Mouse (Mus musculus) hindbrain, embryonic 12.5 days (tissue): Measurements from ENCODE around the gene Tenm3. TPM values are rescaled to one million over a fixed set of nuclear protein-coding genes. Genes with fewer than 3 reads are reported as not detected.

Source experiments
- ATAC-seq: fragments of 200-750 bp; cut with Nextera tagmentation; 2 replicates; pipeline ENCODE4 v1.8.0; 2017; ENCODE audit warnings: moderate TSS enrichment; ENCODE audit not compliant: low FRiP score
- H3K27ac ChIP-seq: fragments of 300-500 bp; sonication (generic); 2 replicates; pipeline ENCODE4 v1.5.1; 2016; ENCODE audit warnings: mild to moderate bottlenecking
- H3K27me3 ChIP-seq: fragments of 300-500 bp; sonication (generic); 2 replicates; pipeline ENCODE4 v1.6.1; 2016; ENCODE audit warnings: mild to moderate bottlenecking
- H3K36me3 ChIP-seq: fragments of 300-500 bp; sonication (generic); 2 replicates; pipeline ENCODE4 v1.6.1; 2016; ENCODE audit warnings: mild to moderate bottlenecking
- H3K4me1 ChIP-seq: fragments of 300-500 bp; sonication (generic); 2 replicates; pipeline ENCODE4 v1.6.1; 2016
- H3K4me2 ChIP-seq: fragments of 300-500 bp; sonication (generic); replicated peaks from 2 replicates; pipeline ENCODE4 v1.6.1; 2016; ENCODE audit warnings: mild to moderate bottlenecking
- H3K4me3 ChIP-seq: fragments of 300-500 bp; sonication (generic); 2 replicates; pipeline ENCODE4 v1.5.1; 2016; ENCODE audit warnings: mild to moderate bottlenecking
- H3K9ac ChIP-seq: fragments of 300-500 bp; sonication (generic); 2 replicates; pipeline ENCODE4 v1.6.1; 2016; ENCODE audit warnings: mild to moderate bottlenecking, moderate library complexity
- H3K9me3 ChIP-seq: fragments of 300-500 bp; sonication (generic); replicated peaks from 2 replicates; pipeline ENCODE4 v1.6.1; 2016; ENCODE audit warnings: mild to moderate bottlenecking
- WGBS: fragments of 180-500 bp; shearing (Covaris S2); methylation state at CpG from one replicate; pipeline ENCODE4 v1.1.7; 2016; 5-methylcytosine and 5-hydroxymethylcytosine counted together
- polyA plus RNA-seq: library from polyadenylated mRNA; unstranded; fragments of >200 nt; fragmentation: Nextera tagmentation; extraction: Ambion mirVana; gene quantifications from 2 replicates; pipeline ENCODE4 v1.2.1, GENCODE M21; 2016

Gene Tenm3
- polyA plus RNA-seq, 1 experiment from 2014 or later, result 52.8 TPM

DNA sequence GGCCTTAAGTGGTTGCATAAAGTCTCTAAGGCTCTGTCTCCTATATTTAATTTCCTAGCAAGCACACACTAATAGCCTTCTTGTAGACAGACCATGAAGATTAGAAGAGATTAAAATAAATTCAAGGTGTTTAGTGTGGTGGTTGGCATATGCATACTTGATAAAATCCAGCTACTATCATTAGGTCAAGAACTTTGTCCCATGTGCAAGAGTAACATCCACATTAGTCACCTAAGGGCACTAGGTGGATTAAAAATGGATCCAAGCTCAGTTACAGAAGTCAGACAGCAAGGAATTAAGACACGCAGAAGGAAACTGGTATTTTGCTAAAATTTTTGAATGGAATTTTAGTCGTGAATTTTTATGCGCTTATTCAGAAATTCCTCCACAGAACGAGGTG, 155.0 kb downstream of the Tenm3 start:
- Histone ChIP-seq H3K4me2 (no peak overlapping the region), H3K27ac (no peak overlapping the region), H3K9ac (no peak overlapping the region), H3K27me3 (no peaks in the 10 kb centered on the region), H3K4me1 (no peaks in the 10 kb centered on the region), H3K9me3 (no peaks in the 10 kb centered on the region), H3K36me3 (no peaks in the 10 kb centered on the region), H3K4me3 (no peak overlapping the region)
- no peak for ATAC-seq
- WGBS, result 89% methylated on average over 4 of the region's 4 CpGs

GRCm38 (mm10) chr8:48688188-48688587, 155.6 kb downstream of the Tenm3 start:
- 77% methylated on average over 9 of the region's 9 CpGs for WGBS
- H3K27ac ChIP-seq, result no peak overlapping the region

GRCm38 (mm10) chr8:48673476-48673875, 170.3 kb downstream of the Tenm3 start:
- no peak overlapping the region for H3K4me2 ChIP-seq
- no peaks in the 10 kb centered on the region for H3K27me3 ChIP-seq
- H3K27ac ChIP-seq, result no peak overlapping the region
- no peaks in the 10 kb centered on the region for H3K9me3 ChIP-seq
- no peak overlapping the region for H3K9ac ChIP-seq
- WGBS, result 90% methylated on average over 2 of the region's 2 CpGs
- no peak for ATAC-seq
- H3K36me3 ChIP-seq, result no peaks in the 10 kb centered on the region
- H3K4me3 ChIP-seq, result no peak overlapping the region
- H3K4me1 ChIP-seq, result no peaks in the 10 kb centered on the region

More at GRCm38 (mm10) chr8:48688188-48688587, 155.6 kb downstream of the Tenm3 start:
- ATAC-seq, result no peak
- H3K9me3 ChIP-seq, result no peaks in the 10 kb centered on the region
- H3K4me3 ChIP-seq, result no peak overlapping the region
- H3K4me1 ChIP-seq, result no peaks in the 10 kb centered on the region
- H3K4me2 ChIP-seq, result no peak overlapping the region
- no peak overlapping the region for H3K9ac ChIP-seq
- H3K36me3 ChIP-seq, result no peaks in the 10 kb centered on the region
- H3K27me3 ChIP-seq, result no peaks in the 10 kb centered on the region

DNA sequence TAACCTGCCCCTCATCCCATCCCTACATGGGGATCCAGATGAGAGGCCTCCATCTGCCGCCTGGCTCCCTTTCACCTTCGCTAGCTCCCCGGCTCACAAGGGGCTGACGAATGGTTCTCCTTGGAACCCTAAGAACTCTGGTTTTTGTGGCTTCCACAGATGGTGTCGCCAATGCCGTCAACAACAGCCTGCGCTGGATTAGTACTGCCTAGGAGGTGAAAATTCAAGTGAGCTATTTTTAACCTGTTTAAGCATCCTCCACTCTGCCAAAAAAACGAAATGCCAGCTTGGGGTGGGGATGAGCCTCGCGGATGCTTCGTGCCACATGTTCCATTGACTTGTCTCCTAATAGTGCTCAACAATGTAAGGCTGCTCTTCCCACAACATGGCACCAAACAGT, 171.3 kb downstream of the Tenm3 start:
- no peak overlapping the region for H3K9ac ChIP-seq
- no peaks in the 10 kb centered on the region for H3K4me1 ChIP-seq
- H3K9me3 ChIP-seq, result no peaks in the 10 kb centered on the region
- 94% methylated on average over 11 of the region's 11 CpGs for WGBS
- H3K36me3 ChIP-seq, result no peaks in the 10 kb centered on the region
- no peak for ATAC-seq
- no peak overlapping the region for H3K4me2 ChIP-seq
- no peak overlapping the region for H3K4me3 ChIP-seq
- no peaks in the 10 kb centered on the region for H3K27me3 ChIP-seq
- no peak overlapping the region for H3K27ac ChIP-seq

DNA sequence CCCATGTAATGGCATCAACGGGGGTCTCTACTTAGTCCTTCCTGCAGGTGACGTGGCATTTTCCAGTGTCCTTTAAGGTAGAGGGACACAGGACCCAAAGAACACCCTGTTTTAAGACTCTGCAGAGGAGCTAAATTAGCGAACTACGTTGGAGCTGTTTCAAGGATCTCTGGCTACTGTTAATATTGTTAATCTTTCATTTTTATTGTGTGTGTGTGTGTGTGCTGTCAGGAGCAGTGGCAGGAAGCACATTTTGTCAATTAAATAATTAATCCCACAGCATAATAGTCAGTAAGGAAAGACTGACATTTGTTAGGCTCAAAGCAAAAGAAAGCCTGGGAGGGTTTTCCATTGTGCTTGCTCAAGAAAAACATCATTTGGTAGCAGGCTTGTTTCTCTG, 172.4 kb downstream of the Tenm3 start:
- 82% methylated on average over 4 of the region's 4 CpGs for WGBS
- H3K9ac ChIP-seq, result no peak overlapping the region
- no peak overlapping the region for H3K27ac ChIP-seq
- H3K27me3 ChIP-seq, result no peaks in the 10 kb centered on the region
- no peaks in the 10 kb centered on the region for H3K9me3 ChIP-seq
- no peaks in the 10 kb centered on the region for H3K36me3 ChIP-seq
- ATAC-seq, result no peak
- H3K4me2 ChIP-seq, result no peak overlapping the region
- H3K4me3 ChIP-seq, result no peak overlapping the region
- no peaks in the 10 kb centered on the region for H3K4me1 ChIP-seq

DNA sequence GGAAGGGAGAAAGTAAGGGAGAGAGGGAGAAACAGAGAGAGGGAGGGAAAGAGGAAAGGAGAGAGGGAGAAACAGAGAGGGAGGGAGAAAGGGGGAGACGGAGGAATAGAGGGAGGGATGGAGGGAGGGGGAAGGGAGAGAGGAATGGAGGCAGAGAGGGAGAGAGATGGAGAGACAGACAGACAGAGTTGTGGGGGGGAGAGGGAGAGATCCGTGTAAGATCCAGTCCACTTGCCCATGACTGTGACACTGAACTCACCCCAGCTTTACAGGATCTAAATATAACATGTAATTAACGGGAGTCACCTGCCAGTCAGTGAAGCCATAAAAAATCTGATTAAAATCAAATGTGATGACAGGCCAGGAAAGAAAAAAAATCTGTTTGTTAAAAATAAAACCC, 172.9 kb downstream of the Tenm3 start:
- Histone ChIP-seq H3K27ac (no peak overlapping the region), H3K9me3 (no peaks in the 10 kb centered on the region)

DNA sequence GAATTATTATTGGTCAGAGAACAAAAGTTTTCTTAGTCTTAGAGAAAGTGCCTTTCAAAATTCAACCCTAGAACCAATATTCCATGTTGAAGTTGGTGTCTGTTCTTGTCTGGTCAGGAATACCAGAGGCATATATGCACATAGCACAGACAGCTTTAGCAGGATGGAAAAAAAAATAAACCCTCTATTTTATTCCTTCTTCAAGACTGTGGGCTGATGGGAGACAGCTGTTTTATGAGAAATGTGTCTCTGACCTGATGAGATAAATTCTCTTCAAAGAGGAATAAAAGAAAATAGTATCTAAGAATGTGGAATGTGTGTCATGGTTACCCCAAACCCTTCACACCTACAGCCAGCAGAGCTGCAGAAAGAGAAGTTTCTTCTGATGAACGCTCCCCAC, 173.4 kb downstream of the Tenm3 start:
- no peaks in the 10 kb centered on the region for H3K4me1 ChIP-seq
- 66% methylated on average over 1 of the region's 1 CpGs for WGBS
- no peak overlapping the region for H3K4me3 ChIP-seq
- no peak for ATAC-seq
- H3K27ac ChIP-seq, result no peak overlapping the region
- no peak overlapping the region for H3K9ac ChIP-seq
- no peak overlapping the region for H3K4me2 ChIP-seq
- H3K36me3 ChIP-seq, result no peaks in the 10 kb centered on the region
- no peaks in the 10 kb centered on the region for H3K9me3 ChIP-seq
- H3K27me3 ChIP-seq, result no peaks in the 10 kb centered on the region

More for the DNA sequence above, 172.9 kb downstream of the Tenm3 start:
- H3K27me3 ChIP-seq, result no peaks in the 10 kb centered on the region
- 65% methylated on average over 3 of the region's 3 CpGs for WGBS
- no peak overlapping the region for H3K4me2 ChIP-seq
- no peaks in the 10 kb centered on the region for H3K4me1 ChIP-seq
- no peak for ATAC-seq
- no peak overlapping the region for H3K9ac ChIP-seq
- H3K4me3 ChIP-seq, result no peak overlapping the region
- H3K36me3 ChIP-seq, result no peaks in the 10 kb centered on the region

GRCm38 (mm10) chr8:48665193-48665592, 178.6 kb downstream of the Tenm3 start:
- ATAC-seq, result no peak
- Histone ChIP-seq H3K4me3 (no peak overlapping the region), H3K4me2 (no peak overlapping the region), H3K4me1 (no peaks in the 10 kb centered on the region), H3K27ac (no peak overlapping the region), H3K9me3 (no peaks in the 10 kb centered on the region), H3K9ac (no peak overlapping the region), H3K36me3 (no peaks in the 10 kb centered on the region), H3K27me3 (no peaks in the 10 kb centered on the region)
- 86% methylated on average over 3 of the region's 3 CpGs for WGBS

GRCm38 (mm10) chr8:48659226-48659625, 184.5 kb downstream of the Tenm3 start:
- H3K4me2 ChIP-seq, result no peak overlapping the region
- H3K9me3 ChIP-seq, result no peaks in the 10 kb centered on the region
- WGBS, result 79% methylated on average over 1 of the region's 1 CpGs
- no peaks in the 10 kb centered on the region for H3K36me3 ChIP-seq
- no peak overlapping the region for H3K4me3 ChIP-seq
- no peak overlapping the region for H3K9ac ChIP-seq
- H3K27ac ChIP-seq, result no peak overlapping the region
- no peaks in the 10 kb centered on the region for H3K4me1 ChIP-seq
- H3K27me3 ChIP-seq, result no peaks in the 10 kb centered on the region
- ATAC-seq, result no peak

DNA sequence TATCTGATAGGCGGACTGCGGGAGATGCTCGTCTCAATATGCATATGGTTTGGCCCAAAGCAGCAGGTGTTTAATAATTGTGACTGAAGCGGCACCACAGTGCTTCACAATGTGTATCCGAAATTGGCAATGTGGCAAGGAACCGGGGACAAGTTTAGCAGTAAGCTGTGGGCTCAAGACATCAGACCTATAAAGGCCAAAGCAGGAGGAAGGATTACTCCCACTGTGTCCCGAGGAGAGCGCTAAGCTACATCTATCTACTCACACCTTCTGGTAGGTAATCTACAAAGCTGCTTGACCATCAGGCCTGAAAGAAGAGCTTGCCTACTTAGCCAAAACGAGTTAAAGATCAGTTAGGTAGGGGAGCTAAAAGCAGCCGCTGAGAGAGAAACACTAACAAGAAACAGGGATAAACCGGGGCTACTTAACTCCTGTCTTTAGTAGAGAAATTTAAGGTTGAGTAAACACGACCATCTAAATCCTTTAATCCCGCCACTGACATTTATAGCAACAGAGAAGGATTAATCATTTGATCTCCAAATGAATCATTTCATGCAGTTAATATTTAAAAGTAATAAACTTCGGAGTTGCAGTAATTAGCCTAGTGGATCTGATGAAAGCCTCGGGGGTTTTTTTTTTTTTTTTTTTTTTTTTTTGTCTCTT, 188.2 kb downstream of the Tenm3 start:
- Histone ChIP-seq H3K4me1 (no peaks in the 10 kb centered on the region), H3K27me3 (no peaks in the 10 kb centered on the region), H3K9me3 (no peaks in the 10 kb centered on the region), H3K36me3 (no peaks in the 10 kb centered on the region), H3K9ac (no peak overlapping the region), H3K4me2 (no peak overlapping the region), H3K27ac (no peak overlapping the region), H3K4me3 (no peak overlapping the region)
- 77% methylated on average over 15 of the region's 15 CpGs for WGBS
- ATAC-seq, result no peak

DNA sequence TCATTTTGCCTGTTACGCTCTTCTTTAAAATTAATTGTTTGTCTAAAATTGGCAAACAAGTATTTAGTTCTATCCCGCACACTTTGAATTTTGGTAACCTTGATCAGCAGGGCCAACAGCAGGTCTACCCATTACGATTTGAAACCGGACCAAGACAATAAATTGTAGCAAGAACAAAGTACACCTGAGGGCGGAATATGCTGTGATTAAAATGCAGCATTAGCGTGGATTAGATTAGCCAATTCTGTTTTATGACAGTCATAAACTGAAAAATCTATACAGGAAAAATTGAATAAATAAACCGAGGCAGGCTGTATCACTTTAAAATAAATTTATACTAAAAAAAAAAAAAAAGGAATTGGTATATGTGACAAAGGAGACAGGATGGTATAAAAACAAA, 193.9 kb downstream of the Tenm3 start:
- no peak overlapping the region for H3K9ac ChIP-seq
- ATAC-seq, result no peak
- H3K36me3 ChIP-seq, result no peaks in the 10 kb centered on the region
- H3K27me3 ChIP-seq, result no peaks in the 10 kb centered on the region
- no peak overlapping the region for H3K4me2 ChIP-seq
- no peaks in the 10 kb centered on the region for H3K4me1 ChIP-seq
- 91% methylated on average over 7 of the region's 7 CpGs for WGBS
- no peak overlapping the region for H3K27ac ChIP-seq
- no peaks in the 10 kb centered on the region for H3K9me3 ChIP-seq
- H3K4me3 ChIP-seq, result no peak overlapping the region

DNA sequence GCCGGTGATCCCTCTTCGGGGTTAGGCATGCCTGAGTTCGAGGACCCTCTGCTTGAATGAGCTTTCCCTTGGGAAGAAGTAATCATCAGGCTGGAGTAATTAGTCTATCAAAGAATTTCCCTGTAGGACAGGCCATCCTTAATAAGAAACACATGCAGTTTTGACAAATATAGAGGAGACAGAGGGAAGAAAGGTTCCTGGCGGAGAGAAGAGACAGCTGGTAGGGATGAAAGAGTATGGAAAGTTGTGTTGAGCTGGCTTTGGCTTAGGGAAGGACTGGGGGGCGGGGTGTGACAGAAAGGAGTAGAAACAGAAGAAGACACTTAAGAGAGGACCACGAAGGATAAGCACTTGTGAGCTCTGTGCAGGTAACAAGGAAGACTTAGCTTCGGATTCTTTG, 194.3 kb downstream of the Tenm3 start:
- ATAC-seq, result no peak
- 80% methylated on average over 7 of the region's 7 CpGs for WGBS

DNA sequence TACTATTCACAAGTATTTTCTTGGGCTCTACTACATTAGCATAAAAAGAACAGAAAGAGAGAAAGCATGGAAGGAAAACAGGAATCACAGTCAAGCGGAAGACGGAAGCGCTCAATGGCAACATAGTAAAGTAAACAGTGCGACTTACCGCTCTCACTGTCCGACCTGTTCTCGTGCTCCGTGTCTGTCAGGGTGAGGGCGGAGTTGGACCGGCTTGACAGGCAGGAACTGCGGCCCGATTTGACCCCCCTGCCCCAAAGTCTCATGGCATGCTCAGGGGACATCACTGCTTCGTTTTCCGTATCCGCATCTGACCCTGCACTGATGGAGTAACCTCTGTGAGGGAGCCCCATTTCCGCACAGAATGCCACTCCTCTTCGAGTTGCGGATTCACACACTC, 197.6 kb downstream of the Tenm3 start:
- no peak overlapping the region for H3K27ac ChIP-seq
- no peaks in the 10 kb centered on the region for H3K4me1 ChIP-seq
- ATAC-seq, result no peak
- 66% methylated on average over 18 of the region's 18 CpGs for WGBS
- no peak overlapping the region for H3K9ac ChIP-seq
- H3K9me3 ChIP-seq, result no peaks in the 10 kb centered on the region
- no peak overlapping the region for H3K4me3 ChIP-seq
- 0 out of 2 replicates have a peak overlapping the region, but pooled peaks have one; percentile 6 for H3K4me2 ChIP-seq
- no peaks in the 10 kb centered on the region for H3K27me3 ChIP-seq
- H3K36me3 ChIP-seq, result no peaks in the 10 kb centered on the region

More for the DNA sequence above, 194.3 kb downstream of the Tenm3 start:
- H3K4me1 ChIP-seq, result no peaks in the 10 kb centered on the region
- H3K9ac ChIP-seq, result no peak overlapping the region
- no peak overlapping the region for H3K4me2 ChIP-seq
- H3K36me3 ChIP-seq, result no peaks in the 10 kb centered on the region
- no peak overlapping the region for H3K27ac ChIP-seq
- H3K4me3 ChIP-seq, result no peak overlapping the region
- no peaks in the 10 kb centered on the region for H3K9me3 ChIP-seq
- H3K27me3 ChIP-seq, result no peaks in the 10 kb centered on the region
